Mouse (Mus musculus) embryonic fibroblast, embryonic 13.5 days (primary cell): ENCODE measurements around the gene Hoxd3. TPM values are rescaled to one million over a fixed set of nuclear protein-coding genes. Genes with fewer than 3 reads are reported as not detected.

Experiments used
- H3K27ac ChIP-seq: 2 replicates; pipeline ENCODE4 v1.5.1; 2012; ENCODE audit warnings: low read length, control low read depth, inconsistent platforms; ENCODE audit not compliant: insufficient read depth
- H3K4me1 ChIP-seq: 2 replicates; pipeline ENCODE4 v1.6.1; 2011; ENCODE audit warnings: low read length; ENCODE audit not compliant: control insufficient read depth, insufficient read depth
- H3K4me3 ChIP-seq: 2 replicates; pipeline ENCODE4 v1.5.1; 2011; ENCODE audit warnings: mild to moderate bottlenecking, control low read depth, low read length; ENCODE audit not compliant: insufficient read depth
- CTCF ChIP-seq: IDR thresholded peaks from 2 replicates; pipeline ENCODE4 v1.5.1; 2011; ENCODE audit warnings: mild to moderate bottlenecking, control low read depth, low read length, moderate library complexity, borderline replicate concordance; ENCODE audit not compliant: insufficient read depth
- POLR2A ChIP-seq: IDR thresholded peaks from 2 replicates; pipeline ENCODE4 v1.6.1; 2011; ENCODE audit warnings: low read depth, mild to moderate bottlenecking, control low read depth, low read length, moderate library complexity
- polyA plus RNA-seq: library from polyadenylated mRNA; stranded (reverse); fragments of >200 nt; gene quantifications from 2 replicates; pipeline ENCODE4 v1.2.4, GENCODE M21; 2011; ENCODE audit warnings: low read depth; ENCODE audit not compliant: missing spikeins, insufficient read length

Hoxd3 gene
- polyA plus RNA-seq, 1 experiment = 3.3 TPM

DNA sequence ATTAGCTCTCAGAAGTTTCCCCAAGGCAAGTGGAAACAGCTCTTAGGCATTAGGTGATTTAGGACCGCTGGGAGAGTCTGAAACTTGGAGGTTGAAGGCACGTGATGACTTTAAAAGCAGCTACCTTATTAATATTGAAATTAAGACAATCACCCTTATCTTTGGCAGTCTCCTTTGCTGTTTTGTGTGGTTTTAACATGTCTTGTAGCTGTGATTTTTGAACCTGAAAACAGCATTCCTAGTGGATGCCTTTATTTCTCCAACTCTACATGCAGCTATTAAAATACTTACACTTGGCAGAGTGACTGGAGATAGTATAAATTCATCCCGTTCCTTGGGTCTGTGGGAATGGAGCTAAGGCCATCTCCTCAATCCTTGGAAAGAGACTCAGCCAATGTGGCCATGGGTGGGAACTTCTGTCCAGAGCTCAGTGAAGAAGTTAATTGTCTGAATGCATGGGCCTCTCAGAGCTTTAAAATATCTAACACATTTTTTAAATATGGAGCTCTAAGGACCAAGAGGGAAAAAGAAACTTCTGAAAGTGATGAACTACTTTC lies 41.0 kb upstream of the Hoxd3 start:
- Histone ChIP-seq H3K4me1 (no peaks in the 10 kb centered on the region), H3K27ac (no peak overlapping the region), H3K4me3 (peak overlapping the region; percentile 9)
- TF ChIP-seq POLR2A (no peak), CTCF (no peak)

DNA sequence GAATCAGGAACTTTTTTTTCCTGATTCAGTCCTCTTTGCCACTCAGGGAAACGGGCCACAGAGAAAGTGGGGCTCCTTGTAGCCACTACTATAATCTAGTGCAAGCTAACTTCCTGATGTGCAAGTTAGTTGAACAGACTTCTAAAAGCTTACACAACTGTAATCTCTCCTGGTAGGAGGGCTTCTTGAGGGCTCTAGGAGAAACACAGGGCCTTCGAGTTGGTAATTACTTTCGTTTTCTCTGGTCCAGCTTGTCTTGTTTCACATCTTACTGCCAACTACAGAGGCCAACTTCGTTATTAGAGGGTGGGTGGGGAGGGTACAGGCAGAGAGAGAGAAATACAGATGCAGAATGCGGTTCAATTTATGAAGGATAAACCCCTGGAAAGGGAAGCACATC lies 39.9 kb upstream of the Hoxd3 start:
- Histone ChIP-seq H3K27ac (no peak overlapping the region), H3K4me1 (no peaks in the 10 kb centered on the region), H3K4me3 (no peak overlapping the region)
- no peak for TF ChIP-seq POLR2A
- no peak for TF ChIP-seq CTCF

DNA sequence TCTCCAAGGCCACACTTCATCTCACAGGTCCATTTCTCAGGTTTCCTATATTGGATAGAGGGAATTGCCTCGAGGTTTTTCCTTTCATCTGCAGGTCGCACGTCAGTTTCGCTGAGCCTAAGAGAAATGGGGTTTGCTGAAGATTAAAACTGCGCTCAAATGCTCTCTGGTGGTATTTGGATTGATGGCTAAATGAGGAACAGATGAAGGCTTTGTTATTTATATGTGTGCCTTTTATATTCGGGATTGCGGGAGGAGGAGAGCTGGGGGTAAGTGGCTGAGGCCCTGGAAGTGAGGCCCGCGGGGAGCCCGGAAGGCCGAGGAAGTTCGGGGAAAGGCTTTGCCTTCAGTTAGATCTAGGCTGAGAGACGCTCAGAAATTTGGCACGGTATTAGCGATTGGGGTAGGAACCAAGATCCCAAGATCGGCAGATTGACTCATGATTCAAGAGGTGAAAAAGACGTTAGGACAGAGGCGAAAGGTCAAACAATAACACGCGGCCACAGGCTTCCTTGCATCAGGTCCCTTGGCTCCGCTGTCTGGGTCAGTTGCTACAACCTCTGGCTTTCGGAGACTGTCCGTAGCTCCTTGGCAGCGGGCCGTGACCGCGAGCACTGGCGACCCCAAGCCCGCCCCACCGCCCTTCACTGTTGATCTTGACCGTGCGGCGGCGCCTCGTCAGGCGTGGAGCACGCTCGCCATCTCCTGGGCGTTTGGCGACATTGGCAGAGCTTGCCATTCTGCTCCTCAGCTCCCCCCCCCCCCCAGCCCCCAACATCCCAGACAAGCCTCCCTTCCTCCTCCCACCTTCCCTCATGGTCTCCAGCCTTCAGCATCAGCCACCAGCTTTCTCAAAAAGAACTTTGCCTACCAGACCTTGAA lies 39.0 kb upstream of the Hoxd3 start:
- Histone ChIP-seq H3K4me3 (peak overlapping the region; percentile 18; the same call in 1 of the 2 replicates), H3K27ac (0 out of 2 replicates have a peak overlapping the region, but pooled peaks have one; percentile 4)
- peak; percentile 91 for TF ChIP-seq CTCF
- no peak for TF ChIP-seq POLR2A

DNA sequence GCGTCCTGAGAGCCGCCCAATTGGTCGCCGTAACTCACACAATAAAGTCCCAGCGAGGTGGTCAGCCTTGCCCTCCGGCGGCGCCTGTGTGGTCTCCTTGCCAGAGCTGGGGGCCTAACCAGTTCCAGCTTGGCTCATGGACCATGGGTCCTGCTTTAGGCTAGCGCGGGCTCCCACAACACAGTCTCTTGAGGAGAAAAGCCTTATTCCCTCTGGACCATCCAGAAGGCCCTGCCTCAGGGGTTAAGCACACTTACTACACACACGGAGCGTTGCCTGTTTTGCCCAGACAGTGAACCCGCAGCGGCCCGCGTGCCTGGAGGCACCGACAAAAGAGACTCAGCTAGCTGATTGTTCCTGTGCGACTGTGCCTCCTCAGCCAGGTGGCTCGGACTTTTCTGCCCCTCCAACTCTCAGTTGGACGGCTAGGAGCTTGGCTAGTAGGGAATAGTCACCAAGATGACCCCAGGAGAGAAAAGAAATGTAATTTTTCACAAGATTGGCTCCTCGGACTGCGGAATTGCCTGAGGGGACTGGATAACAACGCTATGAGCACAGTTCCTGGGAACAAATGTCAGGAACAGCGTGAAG lies 37.8 kb upstream of the Hoxd3 start:
- Histone ChIP-seq H3K4me3 (no peak overlapping the region), H3K4me1 (no peaks in the 10 kb centered on the region), H3K27ac (no peak overlapping the region)
- no peak for TF ChIP-seq POLR2A
- no peak for TF ChIP-seq CTCF

More for the DNA sequence above, 39.0 kb upstream of the Hoxd3 start:
- H3K4me1 ChIP-seq = no peaks in the 10 kb centered on the region

DNA sequence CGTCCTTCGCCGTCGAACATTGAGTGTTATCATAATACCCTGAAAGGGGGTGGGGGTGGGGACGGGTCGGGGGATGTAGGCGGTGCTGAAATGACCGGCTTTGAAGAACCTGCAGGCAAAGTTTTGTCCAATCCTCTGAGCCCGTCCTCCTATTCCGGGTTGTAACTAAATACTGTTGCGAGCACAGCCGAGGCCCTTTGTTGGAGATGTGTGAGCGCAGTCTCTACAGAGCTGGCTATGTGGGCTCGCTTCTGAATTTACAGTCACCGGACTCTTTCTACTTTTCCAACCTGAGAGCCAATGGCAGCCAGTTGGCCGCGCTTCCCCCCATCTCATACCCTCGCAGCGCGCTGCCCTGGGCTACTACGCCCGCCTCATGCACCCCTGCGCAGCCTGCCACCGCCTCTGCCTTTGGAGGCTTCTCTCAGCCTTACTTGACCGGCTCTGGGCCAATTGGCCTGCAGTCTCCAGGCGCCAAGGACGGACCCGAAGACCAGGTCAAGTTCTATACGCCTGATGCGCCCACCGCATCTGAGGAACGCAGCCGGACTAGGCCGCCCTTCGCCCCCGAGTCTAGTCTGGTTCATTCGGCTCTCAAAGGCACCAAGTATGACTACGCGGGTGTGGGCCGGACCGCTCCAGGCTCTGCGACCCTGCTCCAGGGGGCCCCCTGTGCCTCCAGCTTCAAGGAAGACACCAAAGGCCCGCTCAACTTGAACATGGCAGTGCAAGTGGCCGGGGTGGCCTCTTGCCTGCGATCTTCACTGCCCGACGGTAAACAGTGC lies 36.7 kb upstream of the Hoxd3 start, which contains the start of gene Hoxd12:
Gene Hoxd12 (plus strand): TSS at position 133 of the 785 bp plus-strand sequence.
- Histone ChIP-seq H3K27ac (no peak within 1 kb of the TSS), H3K4me3 (no peak within 1 kb of the TSS), H3K4me1 (no peaks in the 10 kb centered on the region)
- TF ChIP-seq CTCF = no peak
- TF ChIP-seq POLR2A = no peak

DNA sequence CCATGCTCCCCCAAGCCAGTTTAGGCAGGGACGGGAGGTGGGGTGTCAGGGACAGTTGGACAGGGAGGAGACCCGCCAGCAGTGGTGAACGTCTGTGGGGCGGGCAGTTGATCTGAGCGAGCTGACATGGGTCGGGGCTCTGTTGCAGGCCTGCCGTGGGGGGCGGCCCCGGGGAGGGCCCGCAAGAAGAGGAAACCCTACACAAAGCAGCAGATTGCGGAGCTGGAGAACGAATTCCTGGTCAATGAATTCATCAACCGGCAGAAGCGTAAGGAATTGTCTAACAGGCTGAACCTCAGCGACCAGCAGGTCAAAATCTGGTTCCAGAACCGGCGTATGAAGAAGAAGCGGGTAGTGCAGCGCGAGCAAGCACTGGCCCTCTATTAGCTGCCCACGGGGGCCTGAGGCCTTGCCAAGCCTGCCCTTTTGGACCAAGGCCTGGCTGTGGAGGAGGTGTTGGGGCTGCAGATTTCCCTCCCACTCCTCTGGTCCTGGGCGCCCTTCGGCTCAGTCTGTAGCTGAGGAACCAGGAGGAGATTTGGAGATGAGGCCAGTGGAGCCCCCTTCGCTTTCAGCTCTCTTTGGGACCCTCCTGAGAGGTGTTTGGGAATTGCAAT lies 36.0 kb upstream of the Hoxd3 start:
- Histone ChIP-seq H3K4me1 (no peaks in the 10 kb centered on the region), H3K27ac (no peak overlapping the region), H3K4me3 (no peak overlapping the region)
- TF ChIP-seq POLR2A (no peak), CTCF (no peak)

DNA sequence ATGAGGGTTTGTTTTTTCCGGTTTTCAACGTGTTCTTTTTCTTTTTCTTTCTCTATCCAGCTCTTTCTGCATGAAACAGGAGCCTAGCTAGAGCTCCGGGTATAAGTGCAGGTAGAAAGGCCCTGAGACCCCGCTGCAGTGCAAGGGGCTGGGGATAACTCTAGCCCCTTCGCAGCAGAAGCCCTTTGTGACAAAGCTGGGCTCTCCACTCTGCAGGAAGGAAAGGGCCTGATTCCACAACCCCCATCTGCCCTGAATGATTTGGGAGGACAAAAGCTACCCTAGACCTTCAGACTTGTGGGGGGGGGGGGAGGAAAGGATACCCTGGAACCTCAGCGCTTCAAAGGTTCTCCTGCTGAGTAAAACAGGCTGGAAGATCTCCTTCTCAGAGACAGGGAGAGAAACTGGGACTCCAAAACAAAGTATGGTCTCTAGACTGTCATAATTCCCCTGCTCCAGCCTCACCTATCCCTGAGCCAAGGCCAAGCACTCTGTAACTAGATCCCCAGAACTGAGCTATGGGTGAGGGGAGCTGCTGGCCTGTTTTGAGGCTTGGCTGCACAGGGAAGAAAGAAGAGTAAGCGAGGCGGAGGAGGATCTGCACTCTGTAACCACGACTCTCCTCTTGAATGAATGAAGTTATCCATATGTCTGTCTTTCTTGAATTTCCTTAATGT lies 35.2 kb upstream of the Hoxd3 start:
- TF ChIP-seq CTCF (no peak), POLR2A (no peak)
- Histone ChIP-seq H3K27ac (no peak overlapping the region), H3K4me3 (no peak overlapping the region), H3K4me1 (no peaks in the 10 kb centered on the region)

DNA sequence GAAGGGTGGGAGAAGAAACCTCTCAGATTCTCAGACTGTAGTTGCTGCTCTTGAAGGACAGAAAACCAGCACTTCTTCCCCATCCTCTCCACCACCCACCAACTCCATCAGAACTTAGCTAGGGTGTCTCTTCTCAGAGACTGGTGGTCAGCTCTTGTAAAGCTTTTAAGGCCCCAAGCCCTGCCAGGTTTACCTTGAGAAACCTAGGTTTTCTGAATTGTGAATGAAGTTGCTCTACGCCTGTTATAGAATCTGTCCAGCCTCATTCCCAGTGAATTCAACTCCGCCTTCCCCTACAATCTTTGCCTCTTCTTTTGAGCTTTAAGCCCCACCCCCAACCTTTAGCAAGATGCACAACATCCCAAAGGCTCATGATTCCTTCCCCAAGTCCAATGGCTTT lies 34.6 kb upstream of the Hoxd3 start:
- H3K4me3 ChIP-seq = no peak overlapping the region
- TF ChIP-seq POLR2A (no peak), CTCF (no peak)
- no peaks in the 10 kb centered on the region for H3K4me1 ChIP-seq
- no peak overlapping the region for H3K27ac ChIP-seq
